Mouse (Mus musculus) CH12.LX (cell line): ENCODE measurements around the gene Nhej1. TPM values are rescaled to one million over a fixed set of nuclear protein-coding genes. Genes with fewer than 3 reads are reported as not detected.

Source experiments
- DNase-seq: peaks from one replicate; pipeline ENCODE4 v3.0.0-alpha.2; 2013; ENCODE audit errors: extremely low read depth
- H3K27ac ChIP-seq: 2 replicates; pipeline ENCODE4 v1.5.1; 2012; ENCODE audit warnings: low read depth, mild to moderate bottlenecking, control low read depth, moderate library complexity; ENCODE audit not compliant: insufficient read depth
- H3K27me3 ChIP-seq: replicated peaks from 2 replicates; pipeline ENCODE3; 2012; ENCODE audit warnings: inconsistent platforms
- H3K36me3 ChIP-seq, 2 experiments: replicated peaks in 1 of 2; 2 replicates each; pipeline versions ENCODE3 to v1.6.1; 2012; ENCODE audit warnings: inconsistent platforms in 1 of 2, low read length in 1 of 2, mild to moderate bottlenecking in 1 of 2, mixed read lengths in 1 of 2, moderate library complexity in 1 of 2; ENCODE audit not compliant: control insufficient read depth in 1 of 2, insufficient read depth in 1 of 2
- H3K4me1 ChIP-seq, 2 experiments: 2 replicates each; pipeline ENCODE4 v1.6.1; 2012; ENCODE audit warnings: inconsistent platforms in 1 of 2, moderate library complexity in 1 of 2; ENCODE audit not compliant: insufficient read depth in 2 of 2, control insufficient read depth in 1 of 2
- H3K4me2 ChIP-seq: 2 replicates; pipeline ENCODE4 v1.6.1; 2012; ENCODE audit warnings: low read depth, mild to moderate bottlenecking, control low read depth; ENCODE audit not compliant: poor library complexity, insufficient read depth, severe bottlenecking
- H3K4me3 ChIP-seq, 3 experiments: fragments of 150-350 bp in 1 of 3; sonication (generic) in 1 of 3; replicated peaks in 1 of 3; 2 replicates each; pipeline versions ENCODE3 to v1.5.1; 2011 to 2012; ENCODE audit warnings: low read depth in 2 of 3, low read length in 2 of 3, mild to moderate bottlenecking in 2 of 3, moderate library complexity in 2 of 3, control low read depth in 1 of 3, improper control_type of control experiment in 1 of 3, inconsistent platforms in 1 of 3, mixed read lengths in 1 of 3; ENCODE audit not compliant: poor library complexity in 1 of 3
- H3K79me2 ChIP-seq: replicated peaks from 2 replicates; pipeline ENCODE4 v1.6.1; 2012; ENCODE audit warnings: mild to moderate bottlenecking, moderate library complexity; ENCODE audit not compliant: control insufficient read depth, poor library complexity, insufficient read depth, severe bottlenecking; ENCODE audit errors: extremely low read depth
- H3K9ac ChIP-seq: 2 replicates; pipeline ENCODE4 v1.6.1; 2012; ENCODE audit warnings: low read depth, mild to moderate bottlenecking, control low read depth, moderate library complexity; ENCODE audit not compliant: insufficient read depth
- H3K9me3 ChIP-seq: replicated peaks from 2 replicates; pipeline ENCODE3; 2012; ENCODE audit warnings: low read length, inconsistent platforms, mixed read lengths
- CHD1 ChIP-seq: IDR thresholded peaks from 2 replicates; pipeline ENCODE4 v1.6.1; 2012; ENCODE audit warnings: low read depth, low read length, improper control_type of control experiment, inconsistent platforms
- CTCF ChIP-seq, 2 experiments: IDR thresholded peaks in 1 of 2; conservative IDR thresholded peaks in 1 of 2; 2 replicates each; pipeline ENCODE4 v1.5.1; 2011 to 2012; ENCODE audit warnings: low read depth in 2 of 2, low read length in 2 of 2, improper control_type of control experiment in 1 of 2, inconsistent platforms in 1 of 2, mild to moderate bottlenecking in 1 of 2, moderate library complexity in 1 of 2
- E2F4 ChIP-seq: IDR thresholded peaks from 2 replicates; pipeline ENCODE4 v1.6.1; 2011; ENCODE audit warnings: low read depth, low read length, improper control_type of control experiment; ENCODE audit not compliant: insufficient replicate concordance
- ELF1 ChIP-seq: IDR thresholded peaks from 2 replicates; pipeline ENCODE4 v1.6.1; 2014; ENCODE audit warnings: low read depth, mild to moderate bottlenecking, inconsistent platforms, low read length, improper control_type of control experiment
- EP300 ChIP-seq: IDR thresholded peaks from 2 replicates; pipeline ENCODE4 v1.6.1; 2011; ENCODE audit warnings: low read length, improper control_type of control experiment
- HCFC1 ChIP-seq: IDR thresholded peaks from 2 replicates; pipeline ENCODE4 v1.6.1; 2012; ENCODE audit warnings: low read depth, mild to moderate bottlenecking, inconsistent platforms, low read length, improper control_type of control experiment
- JUN ChIP-seq: IDR thresholded peaks from 2 replicates; pipeline ENCODE4 v1.6.1; 2011; ENCODE audit warnings: low read depth, mild to moderate bottlenecking, low read length, improper control_type of control experiment, moderate library complexity; ENCODE audit not compliant: insufficient read depth
- JUND ChIP-seq: conservative IDR thresholded peaks from 2 replicates; pipeline ENCODE4 v1.6.1; 2011; ENCODE audit warnings: low read depth, low read length, improper control_type of control experiment
- MAFK ChIP-seq: IDR thresholded peaks from 2 replicates; pipeline ENCODE4 v1.6.1; 2011; ENCODE audit warnings: low read length, improper control_type of control experiment; ENCODE audit not compliant: insufficient replicate concordance
- MAX ChIP-seq: IDR thresholded peaks from 2 replicates; pipeline ENCODE4 v1.6.1; 2011; ENCODE audit warnings: low read length, improper control_type of control experiment
- MAZ ChIP-seq: IDR thresholded peaks from 2 replicates; pipeline ENCODE4 v1.6.1; 2012; ENCODE audit warnings: low read depth, mild to moderate bottlenecking, inconsistent platforms, low read length, improper control_type of control experiment, moderate library complexity
- MXI1 ChIP-seq: IDR thresholded peaks from 2 replicates; pipeline ENCODE4 v1.6.1; 2011; ENCODE audit warnings: mild to moderate bottlenecking, low read depth, low read length, improper control_type of control experiment
- NELFE ChIP-seq: IDR thresholded peaks from 2 replicates; pipeline ENCODE4 v1.6.1; 2011; ENCODE audit warnings: low read depth, low read length, improper control_type of control experiment
- RAD21 ChIP-seq: IDR thresholded peaks from 2 replicates; pipeline ENCODE4 v1.6.1; 2011; ENCODE audit warnings: low read depth, mild to moderate bottlenecking, low read length, improper control_type of control experiment, moderate library complexity
- RCOR1 ChIP-seq: conservative IDR thresholded peaks from 2 replicates; pipeline ENCODE4 v1.6.1; 2012; ENCODE audit warnings: low read depth, mild to moderate bottlenecking, inconsistent platforms, low read length, improper control_type of control experiment
- SIN3A ChIP-seq: IDR thresholded peaks from 2 replicates; pipeline ENCODE4 v1.6.1; 2012; ENCODE audit warnings: low read length, improper control_type of control experiment, inconsistent platforms
- SMC3 ChIP-seq: IDR thresholded peaks from 2 replicates; pipeline ENCODE4 v1.6.1; 2011; ENCODE audit warnings: low read depth, low read length, improper control_type of control experiment
- UBTF ChIP-seq: IDR thresholded peaks from 2 replicates; pipeline ENCODE4 v1.6.1; 2012; ENCODE audit warnings: low read depth, mild to moderate bottlenecking, inconsistent platforms, low read length, improper control_type of control experiment, moderate library complexity
- USF1 ChIP-seq: IDR thresholded peaks from 2 replicates; pipeline ENCODE4 v1.6.1; 2014; ENCODE audit warnings: low read depth, mild to moderate bottlenecking, inconsistent platforms, low read length, improper control_type of control experiment
- ZC3H11A ChIP-seq: IDR thresholded peaks from 2 replicates; pipeline ENCODE4 v1.6.1; 2012; ENCODE audit warnings: low read depth, mild to moderate bottlenecking, inconsistent platforms, low read length, improper control_type of control experiment
- ZKSCAN1 ChIP-seq: IDR thresholded peaks from 2 replicates; pipeline ENCODE4 v1.6.1; 2012; ENCODE audit warnings: low read depth, inconsistent platforms, low read length, improper control_type of control experiment, borderline replicate concordance
- ZNF384 ChIP-seq: IDR thresholded peaks from 2 replicates; pipeline ENCODE4 v1.6.1; 2012; ENCODE audit warnings: low read depth, low read length, improper control_type of control experiment, inconsistent platforms
- dilution Hi-C: fragments of 300-500 bp; cut with MboI; formaldehyde crosslinking; loops from 2 replicates; pipeline ENCODE4 v1.14.3; 2020; ENCODE audit warnings: low sequenced_read_pairs; ENCODE audit not compliant: extremely low pct_unique_long_range_greater_than_20kb, extremely low pct_ligation_motif_present
- in situ Hi-C: fragments of 300-500 bp; cut with MboI; formaldehyde crosslinking; loops from 3 replicates; pipeline ENCODE4 v1.14.3; 2019; ENCODE audit warnings: low sequenced_read_pairs, low pct_ligation_motif_present, low pct_unique_long_range_greater_than_20kb, mixed read lengths
- polyA plus RNA-seq: library from polyadenylated mRNA; unstranded; fragments of >175 nt; gene quantifications from 2 replicates; pipeline ENCODE4 v1.2.1, GENCODE M21; 2012; ENCODE audit warnings: low read depth; ENCODE audit not compliant: insufficient read length
- total RNA-seq, 2 experiments: library from RNA; depleted of rRNA; stranded (reverse); fragments of 300-350 nt in 1 of 2; fragments of >200 nt in 1 of 2; gene quantifications; 2 replicates each; pipeline ENCODE4 v1.2.3; 2012 to 2014

Nhej1 gene
- total and polyA plus RNA-seq, 3 experiments: 2.8 to 4.0 (median 3.7) TPM

DNA sequence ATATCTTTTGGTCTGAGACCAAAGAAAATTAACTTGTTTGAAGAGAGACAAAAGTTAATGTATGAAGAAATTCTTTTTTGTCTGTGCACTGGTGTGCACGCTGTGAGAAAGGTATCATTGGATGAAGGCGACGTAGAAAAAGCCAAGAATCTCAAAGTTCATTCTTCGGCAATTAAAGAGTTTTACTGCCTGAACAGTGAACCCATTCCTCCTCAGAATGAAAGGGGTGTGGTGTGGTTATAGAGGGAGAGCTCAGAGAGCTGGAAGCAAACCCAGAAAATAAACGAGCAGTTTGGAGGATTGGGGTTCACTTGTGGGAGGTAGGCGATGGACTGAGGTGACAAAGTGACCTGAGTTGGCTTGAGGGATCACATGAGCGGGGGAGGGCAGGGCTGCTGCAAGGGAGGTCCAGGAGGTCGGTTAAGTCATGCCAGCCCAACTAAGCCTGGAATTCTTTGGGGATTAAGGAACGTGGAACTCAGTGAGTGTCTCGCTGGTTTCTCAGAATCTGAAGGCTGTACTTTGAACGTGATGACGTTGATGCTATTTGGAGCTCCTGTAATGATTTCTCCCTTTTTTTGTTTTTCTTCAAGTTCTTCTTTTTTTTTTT is 188.7 kb downstream of the Nhej1 start:
- no peak overlapping the region for H3K9ac ChIP-seq
- DNase-seq: no peak
- no peak overlapping the region for H3K4me2 ChIP-seq
- H3K27ac ChIP-seq: no peak overlapping the region
- H3K9me3 ChIP-seq: no peaks in the 10 kb centered on the region
- dilution Hi-C loops: no loop called here
- in situ Hi-C loops: loop anchor here (25.0 kb wide), 2 partner anchors 326 to 526 kb away; partner anchors contain the start of genes Asic4 and Ptprn
- no peak for TF ChIP-seq NELFE
- TF ChIP-seq ZC3H11A: no peak
- no peak for TF ChIP-seq MAZ
- H3K4me3 ChIP-seq: no peak overlapping the region
- peaks cover 0 to 8% of the 10 kb centered on the region in 2 experiments; a peak in 2 of 4 replicates for H3K4me1 ChIP-seq
- H3K27me3 ChIP-seq: peaks cover 88% of the 10 kb centered on the region
- no peaks in the 10 kb centered on the region for H3K79me2 ChIP-seq
- H3K36me3 ChIP-seq: no peaks in the 10 kb centered on the region

DNA sequence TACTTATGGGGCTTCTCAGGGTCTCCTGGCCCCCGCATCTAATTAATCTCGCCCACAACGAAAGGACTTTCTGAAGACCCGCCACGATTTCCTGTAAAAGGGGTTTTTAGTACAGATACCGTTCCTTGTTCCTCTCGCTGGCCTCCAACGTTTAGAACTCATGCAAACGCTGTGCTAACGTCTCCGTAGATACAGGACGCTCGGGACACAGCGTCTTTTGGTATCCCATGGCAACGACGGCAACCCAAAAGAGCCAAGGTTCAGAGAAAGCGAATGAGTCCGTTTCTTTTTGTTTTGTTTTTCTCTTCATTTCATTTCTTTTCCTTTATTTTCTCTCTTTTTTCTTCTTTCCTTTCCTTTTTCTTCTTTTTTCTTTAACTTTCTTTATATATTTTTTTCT is 189.6 kb downstream of the Nhej1 start, which contains the start of gene Cfap65:
Cfap65 (minus strand) TSS at position 198 of the 400 bp plus-strand sequence.
- peak within 1 kb of the TSS; percentile 47; the same call in 1 of the 2 replicates for H3K4me2 ChIP-seq
- no peaks in the 10 kb centered on the region for H3K79me2 ChIP-seq
- H3K4me3 ChIP-seq: no peak within 1 kb of the TSS
- DNase-seq: no peak
- H3K36me3 ChIP-seq: no peaks in the 10 kb centered on the region
- no peak within 1 kb of the TSS; the same call in 1 of the 2 replicates for H3K9ac ChIP-seq
- in situ Hi-C loops (loop anchor here (25.0 kb wide), 2 partner anchors 327 to 527 kb away; partner anchors contain the start of genes Asic4 and Ptprn), dilution Hi-C loops (no loop called here)
- no peak within 1 kb of the TSS for H3K27ac ChIP-seq
- peaks cover 83% of the 10 kb centered on the region for H3K27me3 ChIP-seq
- peak; percentile 91 for TF ChIP-seq SIN3A
- TF ChIP-seq ZC3H11A: no peak
- peak; percentile 94 for TF ChIP-seq MXI1
- TF ChIP-seq ELF1: no peak
- no peak for TF ChIP-seq JUN
- TF ChIP-seq CHD1: no peak
- TF ChIP-seq NELFE: no peak
- peak; percentile 59; the same call in 1 of the 2 replicates for TF ChIP-seq HCFC1
- H3K9me3 ChIP-seq: no peaks in the 10 kb centered on the region
- H3K4me1 ChIP-seq: peaks cover 0 to 8% of the 10 kb centered on the region in 2 experiments; a peak in 2 of 4 replicates

DNA sequence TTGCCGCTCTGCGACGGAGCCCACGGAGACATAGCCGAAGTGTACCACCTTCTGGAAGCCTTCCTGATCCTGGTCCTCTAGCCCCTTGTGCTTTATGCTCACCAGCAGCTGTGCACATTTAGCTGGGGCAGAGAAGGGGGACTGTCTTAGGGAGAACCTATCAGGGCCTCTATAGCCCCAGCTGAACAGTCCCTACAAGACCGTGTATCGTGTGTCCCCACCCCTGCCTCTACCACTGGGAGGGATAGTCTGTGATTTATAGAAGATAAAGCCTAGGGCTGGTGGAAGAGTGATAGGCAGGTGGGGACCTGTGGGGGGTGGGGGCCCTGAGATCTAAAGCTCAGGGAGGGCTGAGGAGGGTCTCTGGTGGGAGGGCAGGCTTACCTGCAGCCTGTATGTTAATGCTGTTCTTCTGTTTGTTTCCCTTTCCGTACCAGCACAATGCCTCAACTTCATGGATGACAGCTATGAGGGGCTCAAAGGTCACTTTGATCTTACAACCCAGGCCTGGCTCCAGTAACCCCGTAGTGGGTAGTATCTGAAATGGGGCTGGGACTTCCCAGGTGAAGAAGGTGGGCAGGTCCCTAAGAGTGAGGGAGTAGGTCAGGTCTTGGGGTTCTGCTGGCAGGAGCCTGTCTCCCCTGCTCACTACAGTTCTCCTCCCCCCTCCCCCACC is 197.2 kb downstream of the Nhej1 start:
- in situ Hi-C loops (loop anchor here (25.0 kb wide), 2 partner anchors 335 to 535 kb away; partner anchors contain the start of genes Asic4 and Ptprn), dilution Hi-C loops (no loop called here)
- Histone ChIP-seq H3K27ac (no peak overlapping the region), H3K27me3 (peaks cover 82% of the 10 kb centered on the region), H3K9ac (no peak overlapping the region), H3K4me3 (no peak overlapping the region), H3K36me3 (no peaks in the 10 kb centered on the region), H3K79me2 (no peaks in the 10 kb centered on the region), H3K4me2 (no peak overlapping the region), H3K9me3 (no peaks in the 10 kb centered on the region), H3K4me1 (peaks cover under 1 to 2% of the 10 kb centered on the region in 2 experiments; a peak in 2 of 4 replicates)
- DNase-seq: no peak
- TF ChIP-seq MAFK: no peak
- no peak for TF ChIP-seq USF1
- no peak for TF ChIP-seq SMC3
- TF ChIP-seq CTCF (conservative IDR thresholded peaks at IDR 0.05 in 1 of 2, IDR thresholded peaks at IDR 0.05 in 1 of 2; ENCODE audit: low read depth in 2 of 2, low read length in 2 of 2): no peak
- TF ChIP-seq JUN: no peak
- TF ChIP-seq SIN3A: no peak
- TF ChIP-seq JUND: no peak
- no peak for TF ChIP-seq MXI1
- TF ChIP-seq ZKSCAN1: no peak
- TF ChIP-seq MAX: no peak
- no peak for TF ChIP-seq RCOR1
- TF ChIP-seq UBTF: no peak
- no peak for TF ChIP-seq EP300
- TF ChIP-seq E2F4: no peak
- TF ChIP-seq CHD1: no peak
- no peak for TF ChIP-seq ZNF384
- no peak for TF ChIP-seq RAD21
